Mouse (Mus musculus) lung, embryonic 14.5 days (tissue): ENCODE results near the gene Pgpep1l. TPM values are rescaled to one million over a fixed set of nuclear protein-coding genes. Genes with fewer than 3 reads are reported as not detected.
"Not testable (repeated sequence)": the region's sequence is repeated elsewhere in the genome, so short reads cannot be mapped to it uniquely, and the experiment has no call there.

Experiments
- ATAC-seq: fragments of 200-750 bp; cut with Nextera tagmentation; 2 replicates; pipeline ENCODE4 v1.8.0; 2017; ENCODE audit warnings: mild to moderate bottlenecking, moderate TSS enrichment, moderate library complexity; ENCODE audit not compliant: insufficient read depth
- DNase-seq: peaks from one replicate; pipeline ENCODE4 v3.0.0-alpha.2; 2015
- H3K27ac ChIP-seq: fragments of 300-500 bp; sonication (generic); 2 replicates; pipeline ENCODE4 v1.5.1; 2014; ENCODE audit warnings: low read depth, mild to moderate bottlenecking, moderate library complexity
- H3K27me3 ChIP-seq: fragments of 300-500 bp; sonication (generic); 2 replicates; pipeline ENCODE4 v1.6.1; 2014; ENCODE audit warnings: low read length, control low read depth; ENCODE audit not compliant: insufficient read depth
- H3K36me3 ChIP-seq: fragments of 300-500 bp; sonication (generic); 2 replicates; pipeline ENCODE4 v1.6.1; 2014; ENCODE audit warnings: control low read depth; ENCODE audit not compliant: insufficient read depth
- H3K4me1 ChIP-seq: fragments of 300-500 bp; sonication (generic); 2 replicates; pipeline ENCODE4 v1.6.1; 2014; ENCODE audit warnings: antibody characterized with exemption, control low read depth; ENCODE audit not compliant: insufficient read depth
- H3K4me2 ChIP-seq: fragments of 300-500 bp; sonication (generic); 2 replicates; pipeline ENCODE4 v1.6.1; 2014; ENCODE audit warnings: mild to moderate bottlenecking
- H3K4me3 ChIP-seq: fragments of 300-500 bp; sonication (generic); 2 replicates; pipeline ENCODE4 v1.5.1; 2014; ENCODE audit warnings: low read depth, low read length
- H3K9ac ChIP-seq: fragments of 300-500 bp; sonication (generic); 2 replicates; pipeline ENCODE4 v1.6.1; 2014
- H3K9me3 ChIP-seq: fragments of 300-500 bp; sonication (generic); 2 replicates; pipeline ENCODE4 v1.6.1; 2016; ENCODE audit warnings: low read depth, low read length, control low read depth
- CTCF ChIP-seq: IDR thresholded peaks from 2 replicates; pipeline ENCODE4 v1.5.1; 2016; ENCODE audit warnings: antibody characterized with exemption, low read depth
- WGBS: fragments of 180-500 bp; shearing (Covaris S2); extraction: QIAGEN DNeasy Blood & Tissue Kit; methylation state at CpG from one replicate; pipeline ENCODE4 v1.1.7; 2014; 5-methylcytosine and 5-hydroxymethylcytosine counted together
- polyA plus RNA-seq: library from polyadenylated mRNA; unstranded; fragments of >200 nt; fragmentation: Nextera tagmentation; extraction: Ambion mirVana; gene quantifications from 2 replicates; pipeline ENCODE4 v1.2.1, GENCODE M21; 2014

The Pgpep1l gene
- polyA plus RNA-seq, 1 experiment from 2014 or later: not detected

- H3K9me3 ChIP-seq: no peaks in the 10 kb centered on the region
- no peak overlapping the region for H3K27ac ChIP-seq
- no peak for TF ChIP-seq CTCF
- no peak overlapping the region for H3K9ac ChIP-seq
- H3K4me3 ChIP-seq: no peak overlapping the region
- no peak overlapping the region for H3K4me2 ChIP-seq
- no peak for ATAC-seq
- peaks cover 8% of the 10 kb centered on the region; the same call in 1 of the 2 replicates for H3K27me3 ChIP-seq
- WGBS: 26% methylated on average over 11 of the region's 11 CpGs
- no peaks in the 10 kb centered on the region for H3K36me3 ChIP-seq
- DNase-seq: peak; percentile 29
- H3K4me1 ChIP-seq: peaks cover 5% of the 10 kb centered on the region; the same call in 1 of the 2 replicates
Observed at GRCm38 (mm10) chr7:68277054-68277896, 13.2 kb upstream of the Pgpep1l start.

- Histone ChIP-seq H3K4me3 (peak overlapping the region; percentile 39), H3K9me3 (no peaks in the 10 kb centered on the region), H3K36me3 (no peaks in the 10 kb centered on the region), H3K4me1 (peaks cover 5% of the 10 kb centered on the region; the same call in 1 of the 2 replicates), H3K4me2 (peak overlapping the region; percentile 70), H3K9ac (peak overlapping the region; percentile 45; the same call in 1 of the 2 replicates), H3K27ac (no peak overlapping the region), H3K27me3 (peaks cover 8% of the 10 kb centered on the region; the same call in 1 of the 2 replicates)
- TF ChIP-seq CTCF: no peak
- peak; percentile 43 for DNase-seq
- WGBS: 9% methylated on average over 36 of the region's 36 CpGs
- peak; percentile 32; the same call in 1 of the 2 replicates for ATAC-seq
Observed at GRCm38 (mm10) chr7:68275838-68276731, 12.1 kb upstream of the Pgpep1l start.

DNA sequence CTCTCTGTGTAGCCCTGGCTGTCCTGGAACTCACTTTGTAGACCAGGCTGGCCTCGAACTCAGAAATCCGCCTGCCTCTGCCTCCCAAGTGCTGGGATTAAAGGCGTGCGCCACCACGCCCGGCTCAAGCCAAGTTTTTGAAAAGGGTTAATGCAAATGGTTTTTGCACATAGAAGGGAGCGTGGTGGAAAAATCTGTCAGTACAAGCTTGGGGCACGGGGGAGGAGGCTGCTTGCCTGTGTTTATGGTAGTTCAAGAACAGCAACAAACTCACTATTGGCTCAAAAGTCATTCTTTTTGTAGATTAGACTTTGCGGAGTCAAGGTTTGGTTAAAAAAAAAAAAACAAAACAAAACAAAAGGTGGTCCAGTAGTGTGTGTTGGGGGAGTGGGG is 11.4 kb upstream of the Pgpep1l start:
- Histone ChIP-seq H3K9ac (peak overlapping the region; percentile 45; the same call in 1 of the 2 replicates), H3K4me2 (peak overlapping the region; percentile 70), H3K4me3 (peak overlapping the region; percentile 39)
- H3K36me3 ChIP-seq, H3K9me3 ChIP-seq, H3K27ac ChIP-seq, H3K27me3 ChIP-seq, H3K4me1 ChIP-seq: not testable (repeated sequence)
- peak; percentile 30 for DNase-seq
- 49% methylated on average over 9 of the region's 9 CpGs for WGBS
- 0 out of 2 replicates have a peak, but pooled peaks have one; percentile 12 for ATAC-seq

DNA sequence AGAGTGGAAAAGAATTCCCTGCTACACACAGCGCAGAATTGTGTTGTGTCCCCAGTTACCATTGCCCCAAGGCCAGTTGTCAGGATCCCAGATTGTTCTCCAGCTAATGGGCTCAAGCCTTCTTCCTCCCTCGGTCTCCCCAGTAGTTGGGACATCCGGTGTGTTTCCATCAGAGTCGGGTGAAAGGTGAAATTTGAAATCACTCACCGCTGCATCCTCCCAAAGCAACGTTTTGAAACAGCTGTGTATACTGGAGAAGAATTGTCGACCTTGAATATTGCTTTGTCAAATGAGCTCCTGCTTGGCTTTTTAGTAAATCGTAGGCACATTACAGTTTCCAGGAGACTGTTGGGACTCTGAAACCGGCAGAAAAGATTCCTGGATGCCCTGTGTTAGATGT is 10.9 kb upstream of the Pgpep1l start:
- no peaks in the 10 kb centered on the region for H3K36me3 ChIP-seq
- H3K27ac ChIP-seq: no peak overlapping the region
- peaks cover 5% of the 10 kb centered on the region; the same call in 1 of the 2 replicates for H3K4me1 ChIP-seq
- DNase-seq (peak; percentile 22), ATAC-seq (no peak)
- no peaks in the 10 kb centered on the region for H3K9me3 ChIP-seq
- H3K4me2 ChIP-seq: no peak overlapping the region
- H3K9ac ChIP-seq: no peak overlapping the region
- peaks cover 8% of the 10 kb centered on the region; the same call in 1 of the 2 replicates for H3K27me3 ChIP-seq
- TF ChIP-seq CTCF: no peak
- no peak overlapping the region for H3K4me3 ChIP-seq
- WGBS: 50% methylated on average over 9 of the region's 9 CpGs

- peaks cover 8% of the 10 kb centered on the region; the same call in 1 of the 2 replicates for H3K27me3 ChIP-seq
- no peak overlapping the region for H3K4me2 ChIP-seq
- no peak for TF ChIP-seq CTCF
- H3K4me3 ChIP-seq: no peak overlapping the region
- no peaks in the 10 kb centered on the region for H3K36me3 ChIP-seq
- no peak for ATAC-seq
- peaks cover 5% of the 10 kb centered on the region; the same call in 1 of the 2 replicates for H3K4me1 ChIP-seq
- H3K9me3 ChIP-seq: no peaks in the 10 kb centered on the region
- WGBS: 80% methylated on average over 2 of the region's 2 CpGs
- H3K9ac ChIP-seq: no peak overlapping the region
- H3K27ac ChIP-seq: no peak overlapping the region
- no peak for DNase-seq
Observed at GRCm38 (mm10) chr7:68274218-68274617, 10.2 kb upstream of the Pgpep1l start.

GRCm38 (mm10) chr7:68273515-68273914 is 9.5 kb upstream of the Pgpep1l start, which contains the start of gene Fam169b:
Gene Fam169b, plus strand, starts transcription at chr7:68273839.
- H3K4me1 ChIP-seq: peaks cover 5% of the 10 kb centered on the region; the same call in 1 of the 2 replicates
- no peak within 1 kb of the TSS for H3K9ac ChIP-seq
- no peak within 1 kb of the TSS for H3K4me2 ChIP-seq
- no peak within 1 kb of the TSS for H3K27ac ChIP-seq
- no peak within 1 kb of the TSS for H3K4me3 ChIP-seq
- peaks cover 8% of the 10 kb centered on the region; the same call in 1 of the 2 replicates for H3K27me3 ChIP-seq
- DNase-seq (no peak), ATAC-seq (no peak)
- H3K9me3 ChIP-seq: no peaks in the 10 kb centered on the region
- H3K36me3 ChIP-seq: no peaks in the 10 kb centered on the region
- no peak for TF ChIP-seq CTCF
